Mouse (Mus musculus): Measurements from ENCODE around the gene Rpl5.

DNA sequence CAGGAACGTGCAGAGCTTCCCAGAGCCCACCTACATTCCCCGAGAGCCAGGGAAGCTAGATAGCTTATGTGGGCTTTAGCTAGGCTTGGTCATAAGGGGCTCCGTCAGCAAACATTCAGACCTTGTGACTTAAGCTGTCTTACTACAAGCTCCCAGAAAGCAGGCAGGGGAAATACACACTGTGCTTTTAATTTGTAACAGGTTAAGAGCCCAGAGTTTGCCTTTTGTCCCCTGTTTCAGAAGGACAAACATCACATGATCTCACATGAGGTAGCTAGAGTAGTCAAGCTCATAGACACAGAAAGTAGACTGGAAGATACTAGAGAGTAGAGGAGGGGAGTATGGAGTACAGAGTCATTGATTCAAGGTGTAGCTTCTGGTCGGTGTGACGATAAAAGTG is 19.6 kb upstream of the Rpl5 start:
- TF ChIP-seq CTCF (IDR thresholded peaks at IDR 0.05; ENCODE audit: low read depth, low read length) (no peak), GATA1 (IDR thresholded peaks at IDR 0.05; ENCODE audit: borderline replicate concordance, low read length) (no peak), TAL1 (conservative IDR thresholded peaks at IDR 0.05; ENCODE audit: low read depth, low read length) (no peak)

Measured in G1E (cell line).